Mouse (Mus musculus) embryonic facial prominence, embryonic 11.5 days (tissue): ENCODE data around the gene Ankrd13b. TPM values are rescaled to one million over a fixed set of nuclear protein-coding genes. Genes with fewer than 3 reads are reported as not detected.

ENCODE experiments used
- ATAC-seq: fragments of 200-750 bp; cut with Nextera tagmentation; replicated peaks from 2 replicates; pipeline ENCODE4 v1.8.0; 2017; ENCODE audit warnings: low read depth; ENCODE audit not compliant: insufficient number of reproducible peaks, low FRiP score, low TSS enrichment
- DNase-seq: peaks from one replicate; pipeline ENCODE4 v3.0.0-alpha.2; 2015; ENCODE audit warnings: low spot score
- H3K27ac ChIP-seq: fragments of 300-500 bp; sonication (generic); replicated peaks from 2 replicates; pipeline ENCODE4 v1.5.1; 2014; ENCODE audit warnings: mild to moderate bottlenecking, low read depth, low read length, control low read depth
- H3K27me3 ChIP-seq: fragments of 300-500 bp; sonication (generic); 2 replicates; pipeline ENCODE4 v1.6.1; 2014; ENCODE audit warnings: mild to moderate bottlenecking, low read length, moderate library complexity, mixed read lengths; ENCODE audit not compliant: control insufficient read depth, insufficient read depth
- H3K36me3 ChIP-seq: fragments of 300-500 bp; sonication (generic); replicated peaks from 2 replicates; pipeline ENCODE4 v1.6.1; 2014; ENCODE audit warnings: low read depth, mild to moderate bottlenecking, low read length, moderate library complexity, mixed read lengths; ENCODE audit not compliant: control insufficient read depth, insufficient read depth
- H3K4me1 ChIP-seq: fragments of 300-500 bp; sonication (generic); 2 replicates; pipeline ENCODE4 v1.6.1; 2014; ENCODE audit warnings: low read length, mixed read lengths; ENCODE audit not compliant: control insufficient read depth, insufficient read depth
- H3K4me2 ChIP-seq: fragments of 300-500 bp; sonication (generic); 2 replicates; pipeline ENCODE4 v1.6.1; 2014; ENCODE audit warnings: low read depth, mild to moderate bottlenecking, control low read depth, low read length, moderate library complexity
- H3K4me3 ChIP-seq: fragments of 300-500 bp; sonication (generic); 2 replicates; pipeline ENCODE4 v1.5.1; 2014; ENCODE audit warnings: low read depth, low read length, control low read depth
- H3K9ac ChIP-seq: fragments of 300-500 bp; sonication (generic); replicated peaks from 2 replicates; pipeline ENCODE4 v1.6.1; 2014; ENCODE audit warnings: mild to moderate bottlenecking, control low read depth, low read length
- H3K9me3 ChIP-seq: fragments of 300-500 bp; sonication (generic); replicated peaks from 2 replicates; pipeline ENCODE4 v1.6.1; 2016; ENCODE audit warnings: mild to moderate bottlenecking, low read length, inconsistent platforms, mixed read lengths; ENCODE audit not compliant: control insufficient read depth
- WGBS: fragments of 180-500 bp; shearing (Covaris S2); extraction: QIAGEN DNeasy Blood & Tissue Kit; methylation state at CpG from one replicate; pipeline ENCODE4 v1.1.7; 2014; 5-methylcytosine and 5-hydroxymethylcytosine counted together
- polyA plus RNA-seq: library from polyadenylated mRNA; unstranded; fragments of >200 nt; fragmentation: Nextera tagmentation; extraction: Ambion mirVana; gene quantifications from 2 replicates; pipeline ENCODE4 v1.2.1, GENCODE M21; 2014

Gene Ankrd13b
- polyA plus RNA-seq, 1 experiment from 2014 or later = 8.5 TPM

DNA sequence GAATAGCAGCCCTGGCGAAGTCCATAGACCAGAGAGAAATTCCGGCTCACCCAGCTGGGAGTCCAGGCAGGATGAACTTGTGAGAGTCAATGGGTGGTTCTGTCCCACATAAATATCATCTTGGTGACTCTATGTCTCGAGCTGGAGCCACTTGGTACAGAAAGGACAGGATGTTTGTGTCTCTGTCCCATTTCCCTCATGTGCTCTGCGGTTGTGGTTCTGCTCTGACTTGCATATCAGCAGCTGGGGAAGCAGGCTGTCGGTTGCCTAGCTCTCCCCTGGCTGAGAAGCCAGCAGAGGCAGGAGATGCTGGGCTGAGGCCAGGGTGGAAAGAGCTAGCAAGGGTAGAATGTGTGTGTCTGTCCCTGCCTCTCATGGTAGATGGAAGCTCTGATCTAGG is 29.6 kb upstream of the Ankrd13b start, which contains the start of gene Gm10392:
Gene Gm10392 (minus strand): TSS at position 156 of the 400 bp plus-strand sequence.
- DNase-seq (no peak), ATAC-seq (no peak)
- H3K4me3 ChIP-seq = no peak within 1 kb of the TSS
- 0 out of 2 replicates have a peak within 1 kb of the TSS, but pooled peaks have one; percentile 8 for H3K27ac ChIP-seq
- H3K9ac ChIP-seq = no peak within 1 kb of the TSS
- H3K9me3 ChIP-seq = no peaks in the 10 kb centered on the region
- H3K27me3 ChIP-seq = peaks cover 8% of the 10 kb centered on the region
- no peak within 1 kb of the TSS; the same call in 1 of the 2 replicates for H3K4me2 ChIP-seq
- 81% methylated on average over 5 of the region's 5 CpGs for WGBS
- H3K4me1 ChIP-seq = peaks cover 12% of the 10 kb centered on the region
- no peaks in the 10 kb centered on the region for H3K36me3 ChIP-seq

DNA sequence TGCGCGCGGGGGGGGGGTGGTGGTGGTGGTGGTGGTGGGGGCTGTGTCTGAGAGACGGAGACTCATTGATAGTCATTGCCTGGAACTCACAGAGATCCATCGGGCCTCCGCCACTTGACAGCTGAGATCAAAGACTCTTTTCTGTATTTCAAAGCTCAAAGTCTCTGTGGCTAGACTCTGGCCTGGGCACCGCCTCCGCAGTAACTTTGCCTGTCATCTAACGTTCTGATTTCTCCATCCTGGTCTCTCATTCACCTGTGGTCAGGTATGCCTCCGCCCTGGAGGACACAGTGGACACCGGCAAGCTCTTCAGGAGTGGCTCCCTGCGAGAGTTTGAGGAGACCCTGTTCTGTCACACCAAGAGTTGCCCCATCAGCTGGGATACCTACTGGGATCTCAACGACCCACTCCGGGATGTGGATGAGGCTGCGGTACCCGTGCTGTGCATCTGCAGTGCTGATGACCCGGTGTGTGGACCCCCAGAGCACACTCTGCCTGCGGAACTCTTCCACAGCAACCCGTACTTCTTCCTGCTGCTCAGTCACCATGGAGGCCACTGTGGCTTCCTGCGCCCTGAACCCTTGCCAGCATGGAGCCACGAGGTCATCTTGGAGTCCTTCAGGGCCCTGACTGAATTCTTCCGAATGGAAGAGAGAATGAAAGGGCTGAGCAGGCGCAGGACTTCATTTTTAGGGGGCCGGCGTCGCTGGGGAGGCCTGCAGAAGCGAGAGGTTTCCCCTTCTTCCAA is 28.7 kb upstream of the Ankrd13b start:
- H3K9me3 ChIP-seq = no peaks in the 10 kb centered on the region
- ATAC-seq (no peak), DNase-seq (no peak)
- H3K4me1 ChIP-seq = peaks cover 12% of the 10 kb centered on the region
- no peak overlapping the region for H3K27ac ChIP-seq
- no peak overlapping the region for H3K9ac ChIP-seq
- no peaks in the 10 kb centered on the region for H3K36me3 ChIP-seq
- no peak overlapping the region for H3K4me2 ChIP-seq
- no peak overlapping the region for H3K4me3 ChIP-seq
- 81% methylated on average over 27 of the region's 27 CpGs for WGBS
- peaks cover 8% of the 10 kb centered on the region for H3K27me3 ChIP-seq

DNA sequence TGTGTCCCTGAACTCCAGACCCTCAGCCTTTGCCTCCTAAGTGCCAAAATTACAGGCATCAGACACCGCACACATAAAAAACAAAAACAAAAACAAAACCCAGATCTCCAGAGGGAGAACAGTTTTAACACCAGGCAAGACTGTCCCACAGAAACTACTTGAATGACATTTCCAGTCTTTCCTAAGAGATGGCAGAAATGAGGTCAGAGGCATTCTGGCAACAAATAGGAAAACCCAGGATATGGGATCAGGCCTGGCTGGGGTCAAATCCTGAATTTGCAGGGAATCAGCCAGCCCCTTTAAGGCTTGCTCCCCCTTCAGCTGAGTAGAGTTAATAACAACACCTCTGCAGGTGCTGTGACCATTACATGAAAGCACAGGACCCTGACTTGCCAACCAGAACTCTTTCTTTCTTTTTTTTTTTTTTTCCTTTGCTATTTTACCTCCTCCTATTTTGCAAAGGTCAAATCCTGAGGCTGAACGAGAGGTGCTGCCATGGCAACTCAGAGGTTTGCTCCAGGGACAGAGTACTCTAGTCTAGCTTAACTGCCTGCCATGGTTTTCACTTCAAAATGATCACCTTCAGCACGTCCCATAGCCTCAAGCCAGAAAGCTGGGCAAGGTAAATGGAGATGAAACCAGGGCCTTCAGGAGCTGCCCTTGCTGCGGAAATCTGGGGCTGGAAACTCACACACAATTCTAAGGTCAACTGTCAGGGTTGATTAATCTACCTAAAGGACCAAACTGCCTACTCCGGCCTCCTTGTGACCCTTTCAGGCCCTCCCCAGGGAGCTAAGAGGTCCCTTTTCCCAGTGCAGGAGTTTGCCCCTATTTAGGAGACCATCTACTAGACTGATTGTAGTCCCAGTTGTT is 27.3 kb upstream of the Ankrd13b start:
- DNase-seq = no peak
- Histone ChIP-seq H3K27me3 (peaks cover 8% of the 10 kb centered on the region), H3K4me3 (no peak overlapping the region), H3K9me3 (no peaks in the 10 kb centered on the region), H3K9ac (no peak overlapping the region), H3K27ac (no peak overlapping the region), H3K4me2 (no peak overlapping the region), H3K36me3 (no peaks in the 10 kb centered on the region), H3K4me1 (peaks cover 15% of the 10 kb centered on the region)
- no peak for ATAC-seq
- 44% methylated on average over 5 of the region's 5 CpGs for WGBS

DNA sequence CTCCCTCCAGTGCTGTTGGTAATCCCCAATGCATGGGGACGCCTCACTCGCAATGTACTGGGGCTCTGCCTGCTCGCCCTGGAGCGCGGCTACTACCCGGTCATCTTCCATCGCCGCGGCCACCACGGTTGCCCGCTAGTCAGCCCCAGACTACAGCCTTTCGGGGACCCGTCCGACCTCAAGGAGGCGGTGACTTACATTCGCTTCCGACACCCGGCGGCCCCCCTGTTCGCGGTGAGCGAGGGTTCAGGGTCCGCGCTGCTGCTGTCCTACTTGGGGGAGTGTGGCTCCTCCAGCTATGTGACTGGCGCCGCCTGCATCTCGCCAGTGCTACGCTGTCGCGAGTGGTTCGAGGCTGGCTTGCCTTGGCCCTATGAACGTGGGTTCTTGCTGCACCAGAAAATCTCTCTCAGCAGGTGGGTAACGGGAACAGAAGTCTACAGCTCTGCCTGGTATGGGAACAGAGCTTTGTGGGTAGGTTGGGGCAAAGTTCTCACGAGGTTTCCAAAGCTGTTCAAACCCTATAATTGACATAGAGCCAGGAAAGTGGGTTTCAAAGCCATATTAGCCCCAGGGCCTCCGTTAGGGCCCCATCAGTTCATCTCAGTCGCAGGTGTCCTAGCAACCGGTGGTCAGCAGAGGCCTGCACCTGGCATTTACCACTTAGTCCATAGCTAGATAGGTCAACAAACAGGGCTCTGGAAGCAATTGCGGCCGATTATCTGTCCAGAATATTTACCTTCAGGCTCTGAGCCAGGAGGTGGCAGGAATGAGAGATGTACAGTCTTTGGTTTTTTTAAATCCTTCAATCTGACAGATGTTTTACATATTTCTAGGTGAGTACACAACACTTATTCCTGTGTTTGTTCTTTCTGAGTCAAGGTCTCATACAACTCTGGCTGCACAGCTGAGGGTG is 26.4 kb upstream of the Ankrd13b start, which contains the start of gene Trp53i13:
Gene Trp53i13 (minus strand): TSS at position 344 of the 916 bp plus-strand sequence.
- Histone ChIP-seq H3K4me1 (peaks cover 15% of the 10 kb centered on the region), H3K27me3 (peaks cover 8% of the 10 kb centered on the region), H3K36me3 (no peaks in the 10 kb centered on the region), H3K27ac (no peak within 1 kb of the TSS), H3K4me2 (peak within 1 kb of the TSS; percentile 97), H3K4me3 (peak within 1 kb of the TSS; percentile 62), H3K9ac (peak within 1 kb of the TSS; percentile 50), H3K9me3 (no peaks in the 10 kb centered on the region)
- DNase-seq = peak; percentile 22
- WGBS = 5% methylated on average over 39 of the region's 39 CpGs
- no peak; the same call in 1 of the 2 replicates for ATAC-seq

DNA sequence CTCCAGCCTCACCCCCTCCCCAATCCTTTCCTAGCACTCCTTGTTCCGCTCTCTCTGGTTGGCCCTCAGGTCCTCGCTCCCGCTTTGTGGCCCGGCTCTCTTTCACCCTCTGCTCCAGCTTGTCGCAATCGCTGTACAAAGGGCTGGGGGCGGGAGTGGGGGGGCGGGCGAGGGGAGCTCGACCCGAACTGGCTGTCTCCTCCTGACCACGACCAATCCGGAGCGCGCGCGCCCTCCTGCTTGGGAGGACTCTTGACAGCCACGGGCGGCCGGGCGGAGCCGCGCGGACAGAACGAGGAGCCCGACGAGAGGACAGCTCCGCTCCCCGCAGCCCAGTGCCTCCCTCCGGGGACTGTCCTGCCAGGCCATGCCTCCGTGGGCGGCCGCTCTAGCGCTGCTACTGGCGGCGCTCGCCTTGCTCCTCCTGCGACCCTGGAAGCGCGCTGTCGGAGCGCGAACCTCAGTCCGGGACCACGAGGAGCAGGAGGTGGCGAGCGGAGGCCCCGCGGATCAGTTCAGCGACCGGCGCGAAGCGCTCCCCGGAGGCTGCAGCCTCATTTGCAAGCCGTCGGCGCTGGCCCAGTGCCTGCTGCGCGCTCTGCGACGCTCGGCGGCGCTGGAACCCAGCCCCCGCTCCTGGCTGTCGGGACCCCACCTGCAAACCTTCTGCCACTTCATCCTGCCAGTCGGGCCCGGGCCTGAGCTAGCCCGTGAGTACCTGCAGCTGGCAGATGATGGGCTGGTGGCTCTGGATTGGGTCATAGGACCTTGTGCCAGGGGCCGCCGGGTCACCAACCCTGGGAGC is 25.6 kb upstream of the Ankrd13b start, which contains the start of gene Abhd15:
Gene Abhd15 (plus strand): TSS at position 290 of the 805 bp plus-strand sequence.
- H3K27ac ChIP-seq = no peak within 1 kb of the TSS

DNA sequence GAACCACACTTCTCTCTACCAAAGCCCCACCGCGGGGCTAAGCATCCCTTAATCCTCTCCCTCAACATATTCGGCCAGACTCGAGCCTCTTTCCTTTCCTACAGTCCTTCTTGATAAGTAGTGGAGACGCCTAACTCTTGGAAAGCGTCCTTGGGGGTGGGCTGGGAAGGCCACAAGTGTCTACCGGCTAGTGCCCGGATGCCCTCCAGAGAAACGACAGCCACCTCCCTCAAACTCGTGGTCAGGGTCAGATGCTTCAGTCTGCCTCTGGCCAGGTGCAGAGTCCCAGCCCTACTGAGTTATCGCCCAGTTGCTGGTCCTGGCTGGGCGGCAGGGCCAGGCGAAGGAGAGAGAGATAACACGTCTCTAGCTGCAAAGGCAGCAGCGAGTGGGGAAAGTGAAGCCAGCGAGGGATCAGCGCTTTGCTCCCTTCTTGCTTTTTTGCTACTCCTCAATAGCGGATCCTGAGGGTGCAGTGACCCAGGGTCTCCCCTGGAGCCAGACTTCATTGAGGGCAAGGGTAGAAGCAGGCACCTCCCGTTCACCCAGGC is 24.9 kb upstream of the Ankrd13b start:
- peak overlapping the region; percentile 50 for H3K9ac ChIP-seq
- H3K9me3 ChIP-seq = no peaks in the 10 kb centered on the region
- ATAC-seq = no peak
- no peak overlapping the region for H3K27ac ChIP-seq
- DNase-seq = no peak
- 6% methylated on average over 19 of the region's 19 CpGs for WGBS
- H3K27me3 ChIP-seq = peaks cover 8% of the 10 kb centered on the region
- peaks cover 15% of the 10 kb centered on the region for H3K4me1 ChIP-seq
- H3K4me3 ChIP-seq = peak overlapping the region; percentile 62
- H3K4me2 ChIP-seq = peak overlapping the region; percentile 97
- no peaks in the 10 kb centered on the region for H3K36me3 ChIP-seq

More for the DNA sequence above, 25.6 kb upstream of the Ankrd13b start, which contains the start of gene Abhd15:
- H3K9me3 ChIP-seq = no peaks in the 10 kb centered on the region
- no peaks in the 10 kb centered on the region for H3K36me3 ChIP-seq
- peak within 1 kb of the TSS; percentile 50 for H3K9ac ChIP-seq
- peaks cover 15% of the 10 kb centered on the region for H3K4me1 ChIP-seq
- ATAC-seq (peak; percentile 72), DNase-seq (peak; percentile 77)
- peaks cover 8% of the 10 kb centered on the region for H3K27me3 ChIP-seq
- H3K4me3 ChIP-seq = peak within 1 kb of the TSS; percentile 62
- WGBS = under 1% methylated on average over 60 of the region's 72 CpGs
- peak within 1 kb of the TSS; percentile 97 for H3K4me2 ChIP-seq
